Mouse (Mus musculus): ENCODE results near the gene Olfr632. TPM values are rescaled to one million over a fixed set of nuclear protein-coding genes. Genes with fewer than 3 reads are reported as not detected.

The Olfr632 gene
- polyA plus RNA-seq, 1 experiment from 2014 or later: not detected

Other genes with a start within 250 kb of the Olfr632 start
- gene Olfr243, start 219.7 kb upstream of the Olfr632 start, polyA plus RNA-seq (2015; fragmentation: Nextera tagmentation; extraction: Ambion mirVana): not detected in 2 replicates
- gene Olfr628, start 204.0 kb upstream of the Olfr632 start, polyA plus RNA-seq (2015; fragmentation: Nextera tagmentation; extraction: Ambion mirVana): not detected in 2 replicates
- not detected in 2 replicates for gene Olfr629, start 189.4 kb upstream of the Olfr632 start, polyA plus RNA-seq (2015; fragmentation: Nextera tagmentation; extraction: Ambion mirVana)
- gene Olfr630, start 177.0 kb upstream of the Olfr632 start, polyA plus RNA-seq (2015; fragmentation: Nextera tagmentation; extraction: Ambion mirVana): not detected in 2 replicates
- gene Olfr69, start 162.8 kb upstream of the Olfr632 start, polyA plus RNA-seq (2015; fragmentation: Nextera tagmentation; extraction: Ambion mirVana): not detected in 2 replicates
- not detected in 2 replicates for gene Olfr68, start 154.6 kb upstream of the Olfr632 start, polyA plus RNA-seq (2015; fragmentation: Nextera tagmentation; extraction: Ambion mirVana)
- not detected in 2 replicates for gene Olfr67, start 142.5 kb upstream of the Olfr632 start, polyA plus RNA-seq (2015; fragmentation: Nextera tagmentation; extraction: Ambion mirVana)
- gene Hbb-bt, start 120.4 kb upstream of the Olfr632 start, polyA plus RNA-seq (2015; fragmentation: Nextera tagmentation; extraction: Ambion mirVana): 1,298 and 1,407 TPM in 2 replicates
- 3,597 and 4,102 TPM in 2 replicates for gene Hbb-bs, start 106.3 kb upstream of the Olfr632 start, polyA plus RNA-seq (2015; fragmentation: Nextera tagmentation; extraction: Ambion mirVana)
- not detected in 2 replicates for gene Hbb-bh2, start 93.8 kb upstream of the Olfr632 start, polyA plus RNA-seq (2015; fragmentation: Nextera tagmentation; extraction: Ambion mirVana)
- gene Hbb-bh1, start 91.2 kb upstream of the Olfr632 start, polyA plus RNA-seq (2015; fragmentation: Nextera tagmentation; extraction: Ambion mirVana): 1.1 and 2.1 TPM in 2 replicates
- 114 and 201 TPM in 2 replicates for gene Hbb-y, start 81.1 kb upstream of the Olfr632 start, polyA plus RNA-seq (2015; fragmentation: Nextera tagmentation; extraction: Ambion mirVana)
- gene Olfr66, start 48.1 kb upstream of the Olfr632 start, polyA plus RNA-seq (2015; fragmentation: Nextera tagmentation; extraction: Ambion mirVana): not detected in 2 replicates
- gene Olfr64, start 39.9 kb upstream of the Olfr632 start, polyA plus RNA-seq (2015; fragmentation: Nextera tagmentation; extraction: Ambion mirVana): not detected in 2 replicates
- not detected in 2 replicates for gene Olfr65, start 30.9 kb upstream of the Olfr632 start, polyA plus RNA-seq (2015; fragmentation: Nextera tagmentation; extraction: Ambion mirVana)
- gene Olfr631, start 5.5 kb upstream of the Olfr632 start, polyA plus RNA-seq (2015; fragmentation: Nextera tagmentation; extraction: Ambion mirVana): not detected in 2 replicates
- not detected in 2 replicates for gene Olfr633, start 10.1 kb downstream of the Olfr632 start, polyA plus RNA-seq (2015; fragmentation: Nextera tagmentation; extraction: Ambion mirVana)
- gene Olfr635, start 36.8 kb downstream of the Olfr632 start, polyA plus RNA-seq (2015; fragmentation: Nextera tagmentation; extraction: Ambion mirVana): not detected in 2 replicates
- gene Olfr638, start 64.4 kb downstream of the Olfr632 start, polyA plus RNA-seq (2015; fragmentation: Nextera tagmentation; extraction: Ambion mirVana): not detected in 2 replicates
- not detected in 2 replicates for gene Olfr639, start 83.0 kb downstream of the Olfr632 start, polyA plus RNA-seq (2015; fragmentation: Nextera tagmentation; extraction: Ambion mirVana)
- not detected in 2 replicates for gene Olfr640, start 91.2 kb downstream of the Olfr632 start, polyA plus RNA-seq (2015; fragmentation: Nextera tagmentation; extraction: Ambion mirVana)
- gene Olfr641, start 101.1 kb downstream of the Olfr632 start, polyA plus RNA-seq (2015; fragmentation: Nextera tagmentation; extraction: Ambion mirVana): not detected in 2 replicates
- not detected in 2 replicates for gene Olfr642, start 118.3 kb downstream of the Olfr632 start, polyA plus RNA-seq (2015; fragmentation: Nextera tagmentation; extraction: Ambion mirVana)
- not detected in 2 replicates for gene 4930516K23Rik, start 127.1 kb downstream of the Olfr632 start, polyA plus RNA-seq (2015; fragmentation: Nextera tagmentation; extraction: Ambion mirVana)
- gene Olfr644, start 137.5 kb downstream of the Olfr632 start, polyA plus RNA-seq (2015; fragmentation: Nextera tagmentation; extraction: Ambion mirVana): not detected in 2 replicates
- gene Olfr645, start 151.1 kb downstream of the Olfr632 start, polyA plus RNA-seq (2015; fragmentation: Nextera tagmentation; extraction: Ambion mirVana): not detected in 2 replicates
- gene Olfr646, start 170.5 kb downstream of the Olfr632 start, polyA plus RNA-seq (2015; fragmentation: Nextera tagmentation; extraction: Ambion mirVana): not detected in 2 replicates
- gene Ubqln5, start 195.5 kb downstream of the Olfr632 start, polyA plus RNA-seq (2015; fragmentation: Nextera tagmentation; extraction: Ambion mirVana): not detected in 2 replicates
- not detected in 2 replicates for gene Olfr643, start 203.1 kb downstream of the Olfr632 start, polyA plus RNA-seq (2015; fragmentation: Nextera tagmentation; extraction: Ambion mirVana)
- gene Ubqln3, start 208.9 kb downstream of the Olfr632 start, polyA plus RNA-seq (2015; fragmentation: Nextera tagmentation; extraction: Ambion mirVana): not detected in 2 replicates
- not detected in 2 replicates for gene Ubqlnl, start 216.2 kb downstream of the Olfr632 start, polyA plus RNA-seq (2015; fragmentation: Nextera tagmentation; extraction: Ambion mirVana)
- gene Olfm5, start 230.5 kb downstream of the Olfr632 start, polyA plus RNA-seq (2015; fragmentation: Nextera tagmentation; extraction: Ambion mirVana): not detected in 2 replicates
- gene Olfr648, start 249.0 kb downstream of the Olfr632 start, polyA plus RNA-seq (2015; fragmentation: Nextera tagmentation; extraction: Ambion mirVana): 0.33 and 0.47 TPM in 2 replicates

Data from forebrain, embryonic 15.5 days (tissue).